In the genomic region with DNA sequence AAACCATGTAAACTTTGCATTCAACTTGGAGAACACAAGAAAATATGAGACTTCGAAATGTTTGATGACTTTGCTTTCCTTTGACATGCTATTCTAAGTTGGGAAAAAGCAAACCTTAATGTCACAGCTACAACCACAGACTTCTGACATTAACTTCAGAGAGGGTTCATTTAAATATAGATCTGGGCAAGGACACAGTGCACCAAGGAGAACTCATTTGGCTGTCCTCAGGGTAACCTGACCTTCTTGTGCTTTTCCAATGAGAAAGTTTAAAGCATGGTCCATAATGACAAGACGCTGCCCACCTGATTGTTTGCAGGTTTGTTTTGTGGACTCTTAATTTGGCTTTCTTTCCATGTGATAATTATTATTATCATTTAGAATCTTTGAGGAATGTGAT, we compare ENCODE assay signal across 17 mouse cellular contexts.
"Had no signal": no experiment of that assay in that cellular context is flagged by ENCODE, and none has a peak within 500 bp of the region (broad histone marks: within the 10 kb centered on the region; RNA-seq: fewer than 3 reads in every experiment).

No protein-coding gene starts in this region.

- H3K27me3 ChIP-seq: neural tube, embryonic 12.5 days; neural tube, embryonic 13.5 days; neural tube, embryonic 15.5 days; stomach, embryonic 15.5 days had no signal

- H3K27ac ChIP-seq: neural tube, embryonic 12.5 days; neural tube, embryonic 15.5 days; stomach, embryonic 15.5 days; stomach, postnatal 0 days had no signal

- H3K4me2 ChIP-seq: neural tube, embryonic 12.5 days; neural tube, embryonic 13.5 days; neural tube, embryonic 15.5 days; stomach, embryonic 15.5 days had no signal

- H3K9me3 ChIP-seq: neural tube, embryonic 12.5 days; neural tube, embryonic 13.5 days; neural tube, embryonic 15.5 days; stomach, embryonic 15.5 days had no signal

- DNase-seq: retina, postnatal 1 day; right cerebral cortex, adult 18-20 months; right cerebral cortex, postnatal 14 days; right cerebral cortex, postnatal 25 days; right cerebral cortex, postnatal 4 days; spleen, adult 18-20 months; thymus, adult 18-20 months; thymus, adult 2 months; thymus, postnatal 14 days; thymus, postnatal 25 days; thymus, postnatal 36 days; thymus, postnatal 4 days had no signal

- H3K4me3 ChIP-seq: neural tube, embryonic 12.5 days; neural tube, embryonic 13.5 days; neural tube, embryonic 15.5 days; stomach, embryonic 15.5 days had no signal

- H3K36me3 ChIP-seq: neural tube, embryonic 12.5 days; neural tube, embryonic 13.5 days; neural tube, embryonic 15.5 days; stomach, embryonic 15.5 days had no signal

- H3K9ac ChIP-seq: neural tube, embryonic 12.5 days; neural tube, embryonic 13.5 days; neural tube, embryonic 15.5 days; stomach, embryonic 15.5 days had no signal

- H3K4me1 ChIP-seq: neural tube, embryonic 12.5 days; neural tube, embryonic 13.5 days; neural tube, embryonic 15.5 days; stomach, embryonic 15.5 days had no signal
